Mouse (Mus musculus): ENCODE data around the gene Cdk14. TPM values are rescaled to one million over a fixed set of nuclear protein-coding genes. Genes with fewer than 3 reads are reported as not detected.

Gene Cdk14
- polyA plus RNA-seq, 2 experiments, result 14.5 to 27.6 TPM

DNA sequence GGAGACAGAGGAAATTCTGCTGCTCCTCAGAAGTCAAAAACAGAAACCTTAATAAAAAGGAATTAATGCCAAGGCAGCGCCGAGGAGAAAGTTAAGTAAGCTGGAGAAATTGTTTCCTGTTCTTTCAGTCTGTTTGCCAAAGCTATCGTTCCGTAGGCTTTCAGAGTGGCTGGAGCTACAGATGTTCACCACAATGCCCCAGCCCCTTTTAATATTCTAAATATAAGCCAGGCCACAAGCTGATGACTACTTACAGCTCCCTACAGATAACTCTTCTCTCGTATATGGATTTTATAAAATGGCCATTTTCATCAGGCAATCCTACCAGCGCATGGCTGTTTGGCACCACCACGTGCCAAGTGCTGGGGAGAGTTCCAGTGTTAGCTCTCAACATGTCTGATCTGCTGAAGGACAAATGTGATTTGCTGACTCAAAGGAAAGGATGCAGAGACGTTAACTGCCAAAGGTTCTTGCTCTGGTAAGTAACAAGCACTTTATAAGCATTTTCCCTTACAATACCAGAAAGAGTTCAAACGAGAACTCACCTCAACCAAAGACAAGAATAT is 106.8 kb downstream of the Cdk14 start:
- Histone ChIP-seq H3K9ac (ENCODE audit: low read depth, low read length, severe bottlenecking) (no peak overlapping the region), H3K36me3 (ENCODE audit: control insufficient read depth, insufficient read depth, low read length) (no peaks in the 10 kb centered on the region), H3K4me3 (replicated peaks; ENCODE audit: low read length) (no peak overlapping the region), H3K4me1 (ENCODE audit: control insufficient read depth, insufficient read depth, low read length) (peaks cover 16% of the 10 kb centered on the region), H3K27me3 (ENCODE audit: control insufficient read depth, insufficient read depth, low read length) (no peaks in the 10 kb centered on the region), H3K4me2 (replicated peaks; ENCODE audit: low read depth, low read length, severe bottlenecking) (0 out of 2 replicates have a peak overlapping the region, but pooled peaks have one; percentile 3), H3K27ac (replicated peaks; ENCODE audit: low read depth, low read length) (peak overlapping the region; percentile 22; the same call in 1 of the 2 replicates), H3K9me3 (ENCODE audit: control insufficient read depth, low read length) (no peaks in the 10 kb centered on the region)
- no peak for TF ChIP-seq POLR2A (IDR thresholded peaks at IDR 0.05; ENCODE audit: borderline replicate concordance, extremely low read depth, insufficient read depth, insufficient read length)
- 42% methylated on average over 9 of the region's 9 CpGs for WGBS
- ATAC-seq (ENCODE audit: low FRiP score, low read depth), result no peak
- DNase-seq (ENCODE audit: low spot score), result peak; percentile 51

DNA sequence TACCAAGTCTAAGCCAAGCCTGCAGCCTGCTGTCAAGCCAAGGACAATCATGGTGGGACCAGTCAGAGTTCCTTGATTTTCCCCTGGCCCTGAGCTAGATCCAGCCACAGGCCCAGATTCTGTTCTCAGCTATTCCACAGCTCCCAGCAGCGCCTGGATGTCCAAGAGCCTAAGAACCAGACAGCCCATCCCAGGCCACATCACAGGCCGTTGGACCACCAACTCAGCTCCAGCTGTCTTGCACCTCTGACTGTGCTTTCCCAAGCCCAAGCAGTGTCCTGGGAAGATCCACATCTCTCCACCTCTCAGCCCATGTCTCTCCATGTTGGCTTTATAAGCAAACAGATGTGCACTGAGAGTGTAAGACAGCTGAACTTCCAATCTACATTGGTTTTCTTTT is 114.8 kb downstream of the Cdk14 start:
- ATAC-seq (ENCODE audit: low FRiP score, low read depth), result no peak
- 84% methylated on average over 2 of the region's 2 CpGs for WGBS
- no peak for TF ChIP-seq POLR2A (IDR thresholded peaks at IDR 0.05; ENCODE audit: borderline replicate concordance, extremely low read depth, insufficient read depth, insufficient read length)
- Histone ChIP-seq H3K36me3 (ENCODE audit: control insufficient read depth, insufficient read depth, low read length) (no peaks in the 10 kb centered on the region), H3K4me2 (replicated peaks; ENCODE audit: low read depth, low read length, severe bottlenecking) (no peak overlapping the region), H3K27me3 (ENCODE audit: control insufficient read depth, insufficient read depth, low read length) (no peaks in the 10 kb centered on the region), H3K9ac (ENCODE audit: low read depth, low read length, severe bottlenecking) (no peak overlapping the region), H3K4me1 (ENCODE audit: control insufficient read depth, insufficient read depth, low read length) (no peaks in the 10 kb centered on the region), H3K4me3 (replicated peaks; ENCODE audit: low read length) (no peak overlapping the region), H3K27ac (replicated peaks; ENCODE audit: low read depth, low read length) (no peak overlapping the region), H3K9me3 (ENCODE audit: control insufficient read depth, low read length) (no peaks in the 10 kb centered on the region)
- no peak for DNase-seq (ENCODE audit: low spot score)

DNA sequence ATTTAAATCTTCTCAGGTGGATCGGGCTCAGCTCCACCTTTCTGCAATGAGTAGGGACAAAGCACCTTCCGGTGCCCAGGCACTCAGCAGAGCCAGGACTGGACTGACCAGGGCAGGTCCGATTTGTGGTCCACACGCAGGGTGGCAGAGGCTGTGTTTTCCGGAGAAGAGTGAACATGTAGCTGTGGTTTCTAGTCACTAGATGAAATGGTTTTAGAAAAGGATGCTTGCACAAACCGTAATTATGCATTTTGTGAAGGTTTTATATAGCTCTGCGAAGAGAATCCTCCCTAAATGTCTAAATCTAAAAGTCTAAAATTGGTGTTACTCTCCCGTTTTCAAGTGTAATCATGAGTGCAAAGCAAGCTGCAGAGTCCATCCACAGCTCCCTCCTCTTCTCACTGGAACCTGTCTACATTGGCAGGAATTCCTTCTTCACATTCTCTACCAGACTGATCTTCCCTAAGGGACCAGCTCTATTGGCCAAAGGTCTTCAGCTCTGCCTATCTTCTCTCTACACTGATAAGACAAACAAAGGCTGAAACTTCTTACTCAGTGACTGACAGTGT is 116.9 kb downstream of the Cdk14 start:
- no peaks in the 10 kb centered on the region for H3K9me3 ChIP-seq (ENCODE audit: control insufficient read depth, low read length)
- no peak for ATAC-seq (ENCODE audit: low FRiP score, low read depth)
- WGBS, result 92% methylated on average over 8 of the region's 8 CpGs

DNA sequence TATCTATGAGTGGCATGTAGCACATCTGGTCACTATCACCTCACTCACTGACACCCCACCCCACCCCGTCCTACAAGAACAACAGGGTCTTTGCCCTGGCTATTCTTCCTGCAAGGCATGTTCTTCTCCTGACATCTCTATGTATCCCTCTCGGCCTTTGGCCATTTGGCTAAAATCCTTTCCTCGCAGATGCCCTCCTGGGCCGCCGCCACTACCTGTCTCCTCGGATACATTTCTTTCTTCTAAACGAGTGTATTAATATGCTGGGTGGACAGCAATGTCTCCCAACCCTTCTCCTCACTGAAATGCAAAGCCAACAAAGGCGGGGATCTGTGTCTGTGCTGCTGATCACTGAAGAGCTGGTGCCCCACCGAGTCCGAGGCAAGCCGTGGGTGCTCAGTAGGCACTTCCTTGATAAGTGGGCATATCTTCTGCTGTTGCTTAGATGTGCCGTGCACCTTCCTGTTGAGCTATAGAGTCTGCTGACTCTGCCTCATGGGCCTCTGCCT is 118.5 kb downstream of the Cdk14 start:
- Histone ChIP-seq H3K9ac (ENCODE audit: low read depth, low read length, severe bottlenecking) (no peak overlapping the region), H3K4me2 (replicated peaks; ENCODE audit: low read depth, low read length, severe bottlenecking) (no peak overlapping the region), H3K27ac (replicated peaks; ENCODE audit: low read depth, low read length) (no peak overlapping the region), H3K4me3 (replicated peaks; ENCODE audit: low read length) (no peak overlapping the region), H3K9me3 (ENCODE audit: control insufficient read depth, low read length) (no peaks in the 10 kb centered on the region), H3K4me1 (ENCODE audit: control insufficient read depth, insufficient read depth, low read length) (no peaks in the 10 kb centered on the region), H3K36me3 (ENCODE audit: control insufficient read depth, insufficient read depth, low read length) (no peaks in the 10 kb centered on the region), H3K27me3 (ENCODE audit: control insufficient read depth, insufficient read depth, low read length) (no peaks in the 10 kb centered on the region)
- TF ChIP-seq POLR2A (IDR thresholded peaks at IDR 0.05; ENCODE audit: borderline replicate concordance, extremely low read depth, insufficient read depth, insufficient read length), result no peak
- ATAC-seq (ENCODE audit: low FRiP score, low read depth) (no peak), DNase-seq (ENCODE audit: low spot score) (no peak)
- WGBS, result 85% methylated on average over 12 of the region's 12 CpGs

More for the DNA sequence above, 116.9 kb downstream of the Cdk14 start:
- Histone ChIP-seq H3K27me3 (ENCODE audit: control insufficient read depth, insufficient read depth, low read length) (no peaks in the 10 kb centered on the region), H3K4me2 (replicated peaks; ENCODE audit: low read depth, low read length, severe bottlenecking) (no peak overlapping the region), H3K27ac (replicated peaks; ENCODE audit: low read depth, low read length) (no peak overlapping the region), H3K4me3 (replicated peaks; ENCODE audit: low read length) (no peak overlapping the region), H3K9ac (ENCODE audit: low read depth, low read length, severe bottlenecking) (no peak overlapping the region), H3K36me3 (ENCODE audit: control insufficient read depth, insufficient read depth, low read length) (no peaks in the 10 kb centered on the region), H3K4me1 (ENCODE audit: control insufficient read depth, insufficient read depth, low read length) (no peaks in the 10 kb centered on the region)
- no peak for TF ChIP-seq POLR2A (IDR thresholded peaks at IDR 0.05; ENCODE audit: borderline replicate concordance, extremely low read depth, insufficient read depth, insufficient read length)
- DNase-seq (ENCODE audit: low spot score), result no peak

DNA sequence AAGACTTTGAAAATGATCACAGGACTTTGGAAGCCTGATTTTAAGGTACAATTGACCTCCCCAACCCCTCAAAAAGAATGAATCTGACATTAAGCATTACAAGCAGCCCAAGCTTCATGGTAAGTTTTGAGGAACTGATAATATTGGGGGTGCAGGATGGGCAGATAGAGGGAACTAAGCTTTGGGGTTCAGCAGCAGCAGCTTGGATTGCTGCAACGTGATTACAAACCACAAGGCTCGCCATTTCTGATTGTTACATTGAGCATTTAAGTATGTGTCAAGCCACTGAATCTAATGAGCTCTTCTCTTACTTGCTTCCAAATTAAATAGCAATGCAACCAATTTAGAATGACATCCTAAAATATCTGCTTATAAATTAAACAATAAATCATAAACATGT is 119.1 kb downstream of the Cdk14 start:
- no peak for ATAC-seq (ENCODE audit: low FRiP score, low read depth)
- DNase-seq (ENCODE audit: low spot score), result no peak
- no peaks in the 10 kb centered on the region for H3K4me1 ChIP-seq (ENCODE audit: control insufficient read depth, insufficient read depth, low read length)
- 82% methylated on average over 2 of the region's 2 CpGs for WGBS
- no peak overlapping the region for H3K27ac ChIP-seq (replicated peaks; ENCODE audit: low read depth, low read length)
- H3K9me3 ChIP-seq (ENCODE audit: control insufficient read depth, low read length), result no peaks in the 10 kb centered on the region
- H3K36me3 ChIP-seq (ENCODE audit: control insufficient read depth, insufficient read depth, low read length), result no peaks in the 10 kb centered on the region
- no peak for TF ChIP-seq POLR2A (IDR thresholded peaks at IDR 0.05; ENCODE audit: borderline replicate concordance, extremely low read depth, insufficient read depth, insufficient read length)
- no peak overlapping the region for H3K4me2 ChIP-seq (replicated peaks; ENCODE audit: low read depth, low read length, severe bottlenecking)
- H3K27me3 ChIP-seq (ENCODE audit: control insufficient read depth, insufficient read depth, low read length), result no peaks in the 10 kb centered on the region
- no peak overlapping the region for H3K4me3 ChIP-seq (replicated peaks; ENCODE audit: low read length)
- no peak overlapping the region for H3K9ac ChIP-seq (ENCODE audit: low read depth, low read length, severe bottlenecking)

All from limb, embryonic 14.5 days (tissue).